Mouse (Mus musculus): ENCODE data around the gene 4933427I04Rik.

4933427I04Rik gene

DNA sequence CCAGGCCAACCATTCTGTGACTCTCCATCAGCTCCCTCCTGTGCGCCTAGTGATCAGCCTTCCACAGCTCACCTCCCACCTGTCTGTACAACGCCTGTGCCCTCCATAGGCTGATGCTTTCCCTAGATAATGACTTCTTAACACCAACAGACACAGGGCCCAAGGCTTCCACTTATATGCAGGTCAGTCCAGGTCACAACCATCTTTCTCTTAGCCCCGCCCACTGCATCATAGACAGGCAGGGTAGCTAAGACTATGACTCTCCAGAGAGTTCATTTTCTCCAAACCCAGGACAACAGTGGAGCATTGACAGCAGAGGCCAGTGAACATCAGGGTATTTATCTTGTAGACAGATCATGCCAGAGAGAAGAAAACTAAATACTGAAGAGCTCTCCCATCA lies at the start of gene 4933427I04Rik:
Gene 4933427I04Rik, plus strand, starts transcription at position 301 of the 400 bp plus-strand sequence.
- no peak for DNase-seq (ENCODE audit: low spot score)

DNA sequence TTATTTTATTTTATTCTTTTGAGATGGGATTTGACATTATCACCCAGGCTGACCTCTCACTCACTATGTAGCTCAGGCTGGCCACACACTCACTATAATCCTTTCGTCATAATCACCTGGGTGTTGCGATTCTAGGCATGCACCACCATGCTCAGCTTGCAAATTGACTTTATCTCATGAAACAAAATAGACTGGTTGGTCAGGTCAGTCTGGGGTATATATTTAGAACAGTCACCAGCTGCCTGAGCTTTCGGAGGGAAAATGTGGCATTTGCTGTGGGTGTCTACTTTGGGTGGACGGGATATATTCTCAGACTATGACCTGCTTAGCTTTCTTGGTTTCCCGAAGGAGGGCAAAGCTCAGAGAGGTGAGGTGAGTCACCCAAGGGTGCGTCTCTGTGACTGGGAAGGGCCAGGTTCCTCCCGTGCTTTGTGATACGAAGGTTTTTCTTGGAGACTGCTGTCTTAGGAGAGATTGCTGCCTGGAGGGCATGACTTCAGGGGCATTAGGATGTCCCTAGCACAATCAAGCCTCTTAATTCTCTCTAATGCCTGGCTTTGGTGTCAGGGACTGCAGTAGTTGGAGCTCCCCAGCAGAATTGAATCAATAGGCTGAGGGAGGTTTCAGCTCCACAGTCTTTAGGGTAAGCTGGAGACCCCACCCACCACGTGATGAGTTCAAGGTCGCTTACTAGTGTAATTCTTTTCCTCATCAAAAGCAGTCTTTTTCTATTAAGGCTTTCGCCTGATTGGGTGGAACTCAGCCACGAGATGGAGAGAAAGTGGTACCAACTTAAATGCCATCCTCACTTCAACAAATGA lies 48.8 kb upstream of the 4933427I04Rik start:
- DNase-seq (ENCODE audit: low spot score), result no peak

DNA sequence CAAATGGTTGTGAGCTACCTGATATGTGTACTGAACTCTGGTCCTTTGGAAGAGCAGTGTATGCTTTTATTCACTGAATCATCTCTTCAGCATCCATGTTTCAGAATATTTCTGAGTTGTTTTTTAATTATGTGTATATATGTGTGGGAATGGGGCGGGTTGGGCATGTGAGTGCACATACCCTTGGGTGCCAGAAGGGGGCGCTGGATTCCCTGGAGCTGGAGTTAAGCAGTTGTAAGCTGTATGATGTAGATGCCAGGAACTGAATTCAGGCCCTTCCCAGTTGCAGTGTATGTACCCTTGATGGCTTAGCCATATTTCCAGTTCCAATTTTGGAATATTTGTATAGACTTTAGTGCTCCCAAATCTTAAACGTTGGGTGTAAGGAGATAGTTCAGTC lies 47.0 kb upstream of the 4933427I04Rik start:
- no peak for DNase-seq (ENCODE audit: low spot score)

DNA sequence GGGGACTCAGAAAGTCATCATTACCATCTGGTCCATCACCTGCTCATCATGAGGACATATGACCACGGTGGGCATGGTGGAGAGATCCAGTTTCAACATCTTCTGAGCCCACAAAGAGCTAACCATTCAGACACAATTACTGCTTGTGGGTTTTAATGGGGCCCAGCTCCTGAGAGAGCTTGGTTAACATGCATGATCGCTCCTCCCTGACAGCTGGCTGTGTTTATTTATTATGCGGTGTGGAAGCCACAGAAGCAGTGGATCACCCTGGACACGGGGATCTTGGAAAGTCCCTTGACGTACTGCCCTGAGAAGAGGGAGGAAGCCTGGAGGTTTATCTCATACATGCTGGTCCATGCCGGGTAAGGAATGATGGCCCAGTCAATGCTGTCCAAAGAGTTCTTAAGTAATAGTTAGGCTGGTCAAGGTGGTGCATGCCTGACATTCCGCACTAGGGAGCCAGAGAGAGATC lies 45.4 kb upstream of the 4933427I04Rik start:
- no peak for DNase-seq (ENCODE audit: low spot score)

DNA sequence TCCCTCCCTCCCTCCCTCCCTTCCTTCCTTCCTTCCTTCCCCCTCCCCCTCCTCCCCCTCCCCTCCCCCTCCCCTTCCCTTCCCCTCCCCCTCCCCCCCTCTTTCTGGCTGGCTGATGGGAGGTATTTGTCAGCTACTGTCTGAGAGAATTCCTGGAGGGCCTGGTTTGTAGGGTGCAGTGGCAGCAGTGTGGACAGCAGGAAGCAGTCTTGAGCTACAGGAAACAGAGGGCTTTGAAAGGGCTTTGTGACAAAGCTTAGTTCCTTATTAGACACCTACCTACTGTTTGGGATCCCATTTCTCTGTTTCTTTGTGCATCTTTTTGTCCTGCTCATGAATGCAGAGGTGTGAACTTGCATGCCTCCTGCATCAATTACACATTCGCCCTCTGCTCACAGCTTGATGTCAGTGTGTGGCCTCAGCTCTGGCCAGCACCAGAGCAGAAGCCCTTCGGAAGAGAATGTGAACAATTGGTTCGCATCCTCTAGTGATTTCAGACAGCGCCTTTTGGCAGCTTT lies 40.3 kb upstream of the 4933427I04Rik start:
- peak; percentile 54 for DNase-seq (ENCODE audit: low spot score)

DNA sequence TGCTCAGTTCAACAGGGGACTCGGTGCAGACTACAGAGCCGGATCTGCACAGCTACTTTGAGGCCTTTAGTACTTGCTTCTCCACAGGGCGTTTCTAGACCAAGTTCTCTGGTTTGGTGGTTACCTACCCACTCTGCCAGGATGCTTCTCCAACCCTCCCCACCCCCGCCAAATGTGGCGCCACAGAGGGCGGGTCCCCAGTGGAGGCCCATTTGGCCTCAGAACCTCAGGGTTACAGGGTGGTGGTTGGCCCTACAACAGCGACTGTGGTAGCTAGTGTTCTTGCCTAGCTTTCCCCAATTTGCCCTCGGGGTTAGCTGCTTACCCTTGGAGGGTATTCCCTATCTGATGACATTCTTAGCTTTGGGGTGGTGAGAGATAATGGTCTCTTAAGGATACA lies 17.4 kb upstream of the 4933427I04Rik start:
- no peak for DNase-seq (ENCODE audit: low spot score)

DNA sequence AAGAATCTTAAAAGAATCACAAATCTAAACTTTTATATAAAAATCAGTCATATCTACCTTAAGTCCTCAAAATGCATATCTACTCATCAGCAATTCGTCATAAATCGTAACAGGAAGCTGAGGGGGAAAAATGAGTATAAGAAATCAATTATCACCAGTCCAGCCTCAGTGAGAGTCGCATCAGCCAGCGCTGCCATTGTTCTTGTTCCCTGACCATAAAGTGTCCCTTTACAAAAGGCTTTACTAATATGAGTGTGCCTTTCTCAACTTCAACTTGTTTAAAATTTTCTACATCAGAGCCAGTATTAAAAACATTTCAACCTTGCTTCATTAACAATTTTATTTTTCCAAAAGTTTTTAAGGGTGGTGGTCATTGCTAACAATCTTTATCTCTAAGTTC lies 2.6 kb upstream of the 4933427I04Rik start:
- DNase-seq (ENCODE audit: low spot score), result no peak

DNA sequence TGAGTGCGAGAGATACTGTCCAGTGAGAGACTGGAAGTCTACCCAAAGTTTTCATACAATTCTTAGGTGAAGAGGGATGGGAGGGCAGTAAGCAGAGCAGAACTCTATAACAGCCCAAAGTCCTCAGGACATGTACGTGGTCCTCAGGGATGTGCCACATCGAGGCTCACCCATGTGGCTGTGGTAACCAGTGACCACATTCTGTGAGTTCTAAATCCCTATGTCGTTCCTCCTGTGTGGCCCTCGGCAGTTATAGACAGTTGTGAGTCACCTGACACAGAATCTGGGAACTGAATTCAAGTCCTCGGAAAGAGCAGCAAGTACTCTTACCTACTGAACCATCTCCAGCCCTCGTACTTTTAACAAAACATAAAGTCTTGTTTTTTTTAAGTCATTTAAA lies 1.4 kb upstream of the 4933427I04Rik start:
- no peak for DNase-seq (ENCODE audit: low spot score)

DNA sequence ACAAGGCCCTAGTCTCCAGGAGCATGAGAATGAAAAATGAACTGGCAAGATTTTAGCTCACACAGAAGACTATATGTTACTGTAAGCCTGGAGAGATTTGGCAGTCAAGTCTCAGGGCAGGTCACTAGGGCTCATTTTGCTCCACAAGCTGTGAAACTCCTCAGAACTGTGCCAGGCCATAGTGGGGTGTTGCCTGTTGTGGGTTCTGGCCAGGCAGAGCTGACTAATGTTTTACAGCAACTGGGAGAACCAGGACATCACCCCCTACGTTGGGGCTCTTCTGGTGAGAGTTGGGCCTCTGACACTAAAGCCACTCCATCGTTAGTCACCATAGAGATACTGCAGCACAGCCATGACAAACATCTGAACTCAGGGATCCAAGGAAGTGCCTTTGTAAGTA lies 324 bp downstream of the 4933427I04Rik start:
- DNase-seq (ENCODE audit: low spot score), result no peak

DNA sequence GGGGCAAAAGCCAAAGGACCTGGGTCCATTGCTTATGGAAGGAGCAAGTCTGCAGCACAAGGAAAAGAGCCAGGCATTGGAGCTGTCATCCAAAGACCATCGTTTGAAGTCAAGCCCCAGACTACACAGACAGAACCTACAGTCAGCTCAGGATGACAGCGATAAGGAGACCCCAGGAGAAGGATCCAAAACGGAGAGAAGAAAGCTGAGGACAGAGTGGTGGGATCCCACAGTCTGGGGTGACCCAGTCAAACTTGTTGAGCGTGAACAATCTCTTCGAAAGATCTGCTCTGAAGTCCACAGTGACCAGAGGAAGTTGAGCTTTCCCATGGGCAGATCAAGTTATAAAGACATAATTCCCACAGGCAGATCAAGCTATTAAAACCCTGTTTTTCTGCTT lies 1.1 kb downstream of the 4933427I04Rik start:
- DNase-seq (ENCODE audit: low spot score), result no peak

DNA sequence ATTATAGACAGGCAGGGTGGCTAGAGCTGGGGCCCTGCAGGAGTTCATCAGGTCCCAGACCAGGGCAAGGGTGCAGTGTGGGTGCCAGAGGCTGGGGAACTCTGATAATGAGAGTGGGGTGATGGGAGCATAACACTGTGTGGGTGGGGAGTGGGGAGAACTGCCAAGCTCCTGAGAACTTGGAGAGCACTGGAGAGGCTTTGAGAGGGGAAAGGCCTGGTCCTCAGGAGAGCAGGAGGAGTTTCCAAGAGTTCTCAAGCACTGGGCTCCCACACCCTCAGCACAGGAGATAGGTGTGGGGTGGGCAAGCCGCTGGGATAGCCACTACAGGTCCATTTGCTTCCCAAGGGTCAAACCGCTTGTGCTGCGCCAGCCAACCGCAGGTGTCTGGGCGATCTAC lies 34.2 kb downstream of the 4933427I04Rik start:
- no peak for DNase-seq (ENCODE audit: low spot score)

DNA sequence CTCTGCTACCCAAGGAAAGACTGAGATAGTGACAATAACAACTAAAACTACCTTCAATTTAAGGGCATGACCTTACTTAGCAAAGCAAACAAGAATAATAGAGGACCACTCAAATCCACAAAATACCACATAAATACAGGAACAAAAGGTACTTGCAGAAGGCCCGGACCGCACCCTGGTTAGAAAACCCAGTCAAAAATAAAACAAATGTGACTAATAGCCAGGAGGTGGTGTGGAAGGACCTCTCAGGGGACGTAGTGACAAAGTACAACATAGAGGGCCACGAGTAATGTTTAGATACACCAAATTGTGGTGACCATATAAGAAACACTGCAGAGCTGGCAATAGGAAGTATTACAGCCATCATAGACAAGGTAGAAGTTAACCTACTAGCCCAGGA lies 34.8 kb downstream of the 4933427I04Rik start:
- no peak for DNase-seq (ENCODE audit: low spot score)

DNA sequence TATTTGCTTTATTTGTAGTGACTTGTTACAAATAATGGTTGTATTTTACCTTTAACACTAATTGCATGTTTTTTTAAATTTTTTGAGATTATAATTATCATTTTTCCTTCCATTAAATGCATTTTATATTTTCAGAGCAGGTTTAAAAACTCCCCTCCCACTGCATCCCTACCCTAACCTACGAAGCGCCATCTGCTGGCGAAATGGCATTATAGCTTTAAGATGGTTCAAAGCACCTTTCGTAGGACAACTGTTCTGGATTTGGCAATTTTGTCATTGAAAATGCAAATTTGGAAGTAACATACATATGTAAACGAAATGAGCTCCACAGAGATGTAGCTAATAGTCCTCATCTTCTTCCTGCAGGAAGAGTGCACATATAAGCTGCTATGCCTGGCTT lies 39.2 kb downstream of the 4933427I04Rik start:
- DNase-seq (ENCODE audit: low spot score), result peak; percentile 78

DNA sequence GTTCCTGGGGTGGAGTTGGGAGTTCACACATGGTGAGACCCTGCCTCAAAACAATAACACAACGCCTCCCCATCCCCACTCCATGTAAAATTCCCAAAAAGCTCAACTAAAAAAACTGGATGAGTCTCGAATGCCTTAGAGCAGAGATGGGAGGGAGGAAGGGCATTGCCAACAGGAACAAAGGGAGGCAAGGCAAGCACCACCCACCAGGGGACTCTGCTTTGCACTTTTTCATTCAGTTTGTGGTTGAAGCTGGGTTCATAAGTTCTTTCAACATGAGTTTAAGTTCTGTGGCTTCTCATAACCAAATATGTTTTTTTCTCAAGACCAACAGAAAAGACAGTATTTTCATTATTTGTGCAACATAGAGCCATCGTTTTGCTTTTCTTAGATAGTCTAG lies 44.0 kb downstream of the 4933427I04Rik start:
- no peak for DNase-seq (ENCODE audit: low spot score)

DNA sequence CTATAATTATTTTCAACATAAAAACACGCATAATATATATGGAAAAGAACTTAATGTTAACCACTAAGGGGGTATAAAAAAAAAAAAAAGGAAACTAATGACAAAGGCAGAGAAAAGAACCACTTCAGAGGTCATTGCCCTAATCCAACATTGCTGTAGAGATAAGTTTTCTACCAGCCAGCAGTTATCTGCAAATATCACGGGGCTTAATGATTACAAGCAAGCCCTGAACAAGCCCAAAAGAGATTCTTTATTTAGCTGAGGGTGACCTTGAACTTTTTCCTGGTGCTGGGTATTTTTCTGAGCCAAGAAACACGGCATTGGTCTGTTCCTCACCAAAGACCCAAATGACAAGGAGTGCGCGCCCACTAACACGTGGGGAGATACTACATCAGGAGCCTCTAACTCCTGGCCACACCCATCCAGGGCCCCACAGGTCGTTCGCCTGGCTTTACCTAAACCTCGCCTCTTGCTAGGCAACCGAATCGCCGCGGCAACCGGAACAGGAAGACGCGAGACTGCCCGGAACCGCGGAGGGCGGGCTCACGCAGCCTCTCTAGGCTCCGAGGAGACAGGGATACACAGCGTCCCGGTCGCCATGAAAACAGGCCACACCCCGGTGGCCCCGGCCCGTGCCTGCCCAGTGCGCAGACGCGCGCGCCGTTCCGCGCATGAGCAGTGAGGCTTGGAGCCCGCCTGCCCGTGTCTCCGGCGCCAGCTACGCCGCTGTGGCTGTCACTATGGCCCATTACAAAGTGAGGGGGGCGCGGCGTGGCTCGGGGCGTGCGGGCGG lies 45.0 kb downstream of the 4933427I04Rik start, which contains the start of gene Mycbp:
Gene Mycbp, plus strand, starts transcription at position 500 of the 793 bp plus-strand sequence.
- peak; percentile 99 for DNase-seq (ENCODE audit: low spot score)

DNA sequence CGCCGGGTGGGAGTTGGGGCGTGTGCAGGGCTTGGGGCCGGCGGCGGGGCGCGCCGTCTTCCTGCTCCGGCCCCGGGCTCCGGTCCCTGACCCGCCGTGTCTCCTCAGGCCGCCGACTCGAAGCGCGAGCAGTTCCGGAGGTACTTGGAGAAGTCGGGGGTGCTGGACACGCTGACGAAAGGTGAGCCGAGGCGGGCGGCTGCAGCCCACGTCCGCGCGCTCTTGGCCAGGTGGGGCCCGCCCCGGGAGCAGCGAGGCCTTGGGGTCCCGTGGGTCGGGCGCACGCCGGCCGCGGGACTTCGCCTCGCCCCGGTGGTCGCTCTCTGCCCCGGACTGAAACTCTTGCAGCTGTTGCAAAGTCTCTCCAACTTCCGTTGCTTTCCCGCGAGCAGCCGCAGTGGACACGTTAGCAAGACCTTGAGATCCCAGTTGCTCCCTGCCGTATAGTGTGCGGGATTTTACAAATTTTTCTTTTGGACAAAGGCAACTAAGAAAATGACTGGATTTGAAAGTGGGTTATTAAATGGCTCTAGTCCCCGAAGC lies 45.7 kb downstream of the 4933427I04Rik start:
- DNase-seq (ENCODE audit: low spot score), result no peak

DNA sequence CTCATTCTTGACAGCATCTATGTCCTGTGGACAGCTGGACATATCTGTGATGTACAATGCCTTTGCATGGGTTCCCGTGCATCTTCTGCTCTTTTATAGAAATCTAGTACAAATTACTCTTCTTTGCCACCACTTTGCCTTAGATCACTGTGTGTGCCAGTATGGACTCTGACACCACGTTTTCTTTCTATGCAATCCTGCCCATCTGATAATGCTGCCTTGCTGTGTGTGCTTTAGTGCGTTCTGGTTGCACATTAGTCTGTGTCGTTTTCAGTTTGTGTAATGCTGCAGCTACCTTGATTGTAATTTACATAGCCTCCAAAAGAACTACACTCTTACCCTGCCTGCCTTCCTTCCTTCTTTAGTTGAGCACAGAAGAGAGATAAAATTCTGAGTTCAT lies 52.0 kb downstream of the 4933427I04Rik start:
- DNase-seq (ENCODE audit: low spot score), result no peak

DNA sequence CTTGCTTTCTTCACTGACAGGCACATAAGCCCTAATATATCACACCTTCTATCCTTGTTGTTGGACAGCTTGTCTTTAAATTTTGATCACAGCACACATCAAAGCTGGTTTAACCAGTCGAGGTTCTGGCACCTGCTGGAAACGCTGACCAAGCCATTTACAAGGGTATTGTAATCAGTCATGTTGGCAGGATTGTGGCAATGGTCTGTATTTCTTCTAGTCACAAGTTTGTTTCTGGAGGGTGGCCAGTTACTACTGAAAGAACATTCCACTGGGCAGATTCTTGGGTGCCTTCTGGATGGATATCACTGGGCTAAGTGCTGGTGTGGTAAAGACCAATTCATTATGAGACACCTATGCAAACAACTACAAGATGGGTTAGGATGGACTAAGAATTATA lies 53.0 kb downstream of the 4933427I04Rik start:
- DNase-seq (ENCODE audit: low spot score), result no peak

Data from testis, postnatal 10 days (tissue).